Mouse (Mus musculus) E14TG2a.4 (cell line): ENCODE data around the gene Cmtm4.
A peak's percentile ranks its signal among the peaks of the same experiment; 100 is the strongest.

Experiments
- H3K27me3 ChIP-seq: 2 replicates; pipeline ENCODE4 v1.6.1; 2014; ENCODE audit warnings: low read length, control low read depth; ENCODE audit not compliant: insufficient read depth
- H3K36me3 ChIP-seq: 2 replicates; pipeline ENCODE4 v1.6.1; 2014; ENCODE audit warnings: low read length, control low read depth; ENCODE audit not compliant: insufficient read depth
- H3K4me1 ChIP-seq: replicated peaks from 2 replicates; pipeline ENCODE4 v1.6.1; 2014; ENCODE audit warnings: low read depth, low read length, control low read depth
- H3K4me3 ChIP-seq: replicated peaks from 2 replicates; pipeline ENCODE4 v1.5.1; 2014; ENCODE audit warnings: mild to moderate bottlenecking, low read length
- H3K9me3 ChIP-seq: 2 replicates; pipeline ENCODE4 v1.6.1; 2014; ENCODE audit warnings: low read length, control low read depth
- CTCF ChIP-seq: conservative IDR thresholded peaks from 2 replicates; pipeline ENCODE4 v1.5.1; 2014; ENCODE audit warnings: low read length
- NANOG ChIP-seq: IDR thresholded peaks from 2 replicates; pipeline ENCODE4 v1.6.1; 2014; ENCODE audit warnings: borderline replicate concordance, low read length, mixed read lengths
- POU5F1 ChIP-seq: IDR thresholded peaks from 2 replicates; pipeline ENCODE4 v1.6.1; 2014; ENCODE audit warnings: low read length, borderline replicate concordance

Cmtm4 gene

GRCm38 (mm10) chr8:104406340-104407128 is 10.9 kb upstream of the Cmtm4 start:
- Histone ChIP-seq H3K9me3 (no peaks in the 10 kb centered on the region), H3K36me3 (no peaks in the 10 kb centered on the region), H3K4me1 (peaks cover 48% of the 10 kb centered on the region), H3K27me3 (0 out of 2 replicates have a peak, but pooled peaks cover 5% of the 10 kb centered on the region), H3K4me3 (no peak overlapping the region)
- TF ChIP-seq POU5F1 (no peak), NANOG (no peak), CTCF (no peak)

GRCm38 (mm10) chr8:104405430-104406187 is 10.0 kb upstream of the Cmtm4 start:
- Histone ChIP-seq H3K36me3 (no peaks in the 10 kb centered on the region), H3K4me3 (no peak overlapping the region), H3K9me3 (no peaks in the 10 kb centered on the region), H3K4me1 (peaks cover 39% of the 10 kb centered on the region), H3K27me3 (0 out of 2 replicates have a peak, but pooled peaks cover 5% of the 10 kb centered on the region)
- TF ChIP-seq NANOG (no peak), POU5F1 (no peak), CTCF (no peak)

- H3K36me3 ChIP-seq = no peaks in the 10 kb centered on the region
- H3K4me3 ChIP-seq = no peak overlapping the region
Observed at GRCm38 (mm10) chr8:104403596-104403995, 8.0 kb upstream of the Cmtm4 start.

DNA sequence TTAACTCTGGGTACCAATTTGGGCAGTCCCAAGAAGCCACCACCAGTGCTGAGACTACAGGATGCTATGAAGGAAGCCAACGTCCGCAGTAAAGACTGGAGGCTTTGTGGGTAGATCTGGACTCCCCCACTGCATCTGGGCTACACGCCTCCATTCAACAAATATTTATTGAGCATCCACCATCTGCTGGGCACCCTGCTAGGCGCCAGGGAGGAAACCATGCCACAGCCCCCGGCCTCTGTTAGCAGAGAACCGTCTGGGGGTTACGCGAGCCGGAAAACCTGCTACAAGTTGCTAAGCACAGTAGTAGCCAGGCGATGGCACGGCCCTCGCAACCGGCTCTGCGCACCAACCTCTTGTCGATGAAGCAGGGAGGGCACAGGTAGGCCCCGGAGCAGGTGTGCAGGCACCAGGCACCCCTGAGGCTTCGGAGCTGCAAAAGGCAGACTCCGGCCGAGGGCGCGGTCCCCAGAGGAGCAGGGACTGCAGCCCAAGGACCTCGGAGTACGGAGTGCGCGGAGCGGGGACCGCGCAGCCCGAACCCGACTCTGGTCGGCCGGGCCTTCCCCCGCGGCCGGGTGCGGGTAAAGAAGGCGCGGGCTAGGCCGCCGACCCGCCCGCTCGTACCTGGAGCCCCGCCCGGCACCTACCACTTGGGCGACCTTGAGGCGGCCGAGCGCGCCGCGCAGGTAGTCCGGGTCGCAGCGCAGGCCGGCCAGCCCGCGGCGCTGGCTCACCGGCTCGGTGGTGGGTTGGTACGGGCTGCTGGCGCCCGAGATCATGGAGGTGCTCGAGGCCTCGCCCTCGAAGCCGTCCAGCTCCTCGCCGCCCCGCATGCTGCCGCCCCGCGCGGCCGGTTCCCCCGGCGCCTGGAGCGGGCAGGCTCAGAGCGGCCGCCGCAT is 555 bp downstream of the Cmtm4 start:
- no peaks in the 10 kb centered on the region; the same call in 1 of the 2 replicates for H3K36me3 ChIP-seq
- H3K4me3 ChIP-seq = peak overlapping the region; percentile 88
- no peak for TF ChIP-seq NANOG
- no peak for TF ChIP-seq CTCF
- no peak for TF ChIP-seq POU5F1
- peaks cover 49% of the 10 kb centered on the region for H3K4me1 ChIP-seq
- peaks cover 18% of the 10 kb centered on the region for H3K27me3 ChIP-seq
- 0 out of 2 replicates have a peak, but pooled peaks cover 3% of the 10 kb centered on the region for H3K9me3 ChIP-seq

More at GRCm38 (mm10) chr8:104403596-104403995, 8.0 kb upstream of the Cmtm4 start:
- H3K4me1 ChIP-seq = peaks cover 22% of the 10 kb centered on the region
- no peaks in the 10 kb centered on the region for H3K27me3 ChIP-seq
- H3K9me3 ChIP-seq = no peaks in the 10 kb centered on the region
- TF ChIP-seq POU5F1 (no peak), CTCF (peak; percentile 67), NANOG (no peak)

GRCm38 (mm10) chr8:104393767-104394166 is 1.8 kb downstream of the Cmtm4 start:
- Histone ChIP-seq H3K4me1 (peaks cover 50% of the 10 kb centered on the region), H3K36me3 (no peaks in the 10 kb centered on the region; the same call in 1 of the 2 replicates), H3K9me3 (0 out of 2 replicates have a peak, but pooled peaks cover 3% of the 10 kb centered on the region), H3K27me3 (peaks cover 18% of the 10 kb centered on the region), H3K4me3 (peak overlapping the region; percentile 88; the same call in 1 of the 2 replicates)
- no peak for TF ChIP-seq NANOG
- no peak for TF ChIP-seq POU5F1
- TF ChIP-seq CTCF = no peak

DNA sequence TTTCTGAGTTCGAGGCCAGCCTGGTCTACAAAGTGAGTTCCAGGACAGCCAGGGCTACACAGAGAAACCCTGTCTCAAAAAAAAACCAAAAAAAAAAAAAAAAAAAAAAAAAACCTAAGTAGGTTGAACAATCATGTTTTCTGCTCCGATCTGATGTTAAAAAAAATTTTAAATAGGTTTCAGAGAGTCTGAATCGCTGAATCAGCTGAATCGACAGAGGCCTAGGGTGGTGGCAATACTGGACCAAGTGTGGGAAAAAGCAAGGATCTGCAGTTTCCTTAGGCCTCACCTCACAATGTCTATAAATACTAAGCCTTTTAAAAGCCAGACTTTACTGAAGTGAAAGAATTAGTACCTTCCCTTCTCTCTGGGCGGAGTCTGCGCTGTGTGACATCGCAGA is 2.5 kb downstream of the Cmtm4 start:
- Histone ChIP-seq H3K4me1 (peaks cover 51% of the 10 kb centered on the region), H3K27me3 (peaks cover 18% of the 10 kb centered on the region), H3K4me3 (no peak overlapping the region), H3K9me3 (0 out of 2 replicates have a peak, but pooled peaks cover 3% of the 10 kb centered on the region), H3K36me3 (no peaks in the 10 kb centered on the region; the same call in 1 of the 2 replicates)
- TF ChIP-seq NANOG (no peak), POU5F1 (no peak), CTCF (no peak)

- Histone ChIP-seq H3K27me3 (peaks cover 15% of the 10 kb centered on the region), H3K4me3 (no peak overlapping the region), H3K9me3 (no peaks in the 10 kb centered on the region), H3K36me3 (no peaks in the 10 kb centered on the region; the same call in 1 of the 2 replicates), H3K4me1 (peaks cover 68% of the 10 kb centered on the region)
- TF ChIP-seq POU5F1 (no peak), CTCF (no peak), NANOG (no peak)
Observed at GRCm38 (mm10) chr8:104390245-104390644, 5.4 kb downstream of the Cmtm4 start.

DNA sequence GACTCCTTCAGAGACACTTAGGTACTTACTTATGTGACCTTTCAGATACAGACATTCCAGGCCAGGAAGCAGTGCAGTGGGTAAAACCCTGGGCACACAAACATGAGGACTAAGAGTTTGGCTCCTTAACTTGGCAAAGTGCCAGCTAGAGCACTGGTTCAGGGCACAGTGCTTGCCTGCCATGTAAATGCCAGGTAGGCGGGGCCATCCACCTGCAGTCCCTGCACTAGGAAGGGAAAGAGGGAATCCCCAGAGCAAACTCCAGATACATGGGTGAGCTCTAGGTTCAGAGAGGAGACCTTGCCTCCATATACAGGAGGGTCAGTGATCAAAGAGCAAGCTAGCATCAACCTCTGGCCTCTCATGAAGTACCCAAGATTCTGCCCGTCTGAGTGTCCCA is 7.6 kb downstream of the Cmtm4 start:
- Histone ChIP-seq H3K36me3 (no peaks in the 10 kb centered on the region; the same call in 1 of the 2 replicates), H3K4me1 (peaks cover 65% of the 10 kb centered on the region), H3K4me3 (no peak overlapping the region), H3K9me3 (no peaks in the 10 kb centered on the region), H3K27me3 (no peaks in the 10 kb centered on the region)
- no peak for TF ChIP-seq POU5F1
- no peak for TF ChIP-seq NANOG
- no peak for TF ChIP-seq CTCF
